Mouse (Mus musculus): ENCODE results near the gene Itgb4.

DNA sequence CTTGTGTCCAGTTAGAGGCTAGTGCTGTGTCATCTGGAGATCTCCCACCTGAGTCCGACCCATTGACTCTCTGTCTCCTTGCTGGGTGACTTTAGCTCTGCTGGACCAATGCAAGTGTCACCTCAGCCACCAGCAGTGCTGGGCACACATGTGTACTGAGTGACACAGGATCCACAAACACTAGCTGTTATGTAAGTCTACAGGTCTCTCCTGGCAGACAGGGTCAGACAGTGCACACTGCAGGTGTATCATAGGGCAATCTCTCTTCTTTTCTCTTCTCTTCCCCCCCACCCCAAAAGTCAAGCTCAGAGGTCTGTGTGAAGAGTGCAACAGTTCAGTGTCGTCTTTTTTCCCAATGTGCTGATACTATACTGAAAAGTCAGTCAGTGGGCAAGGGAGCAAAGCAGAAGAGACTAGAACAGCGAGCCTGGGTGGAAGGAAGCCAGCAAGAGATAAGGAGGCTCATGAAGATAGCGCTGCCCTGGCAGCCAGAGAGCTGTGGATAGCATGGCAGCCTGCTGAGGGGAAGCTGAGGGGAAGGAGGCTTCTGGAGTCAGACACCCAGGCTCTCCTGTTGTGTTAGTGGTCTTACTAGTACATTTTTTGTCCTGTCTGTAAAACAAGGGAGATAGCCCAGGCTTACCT, 82.8 kb downstream of the Itgb4 start:
- TF ChIP-seq USF1 (IDR thresholded peaks at IDR 0.05; ENCODE audit: low read depth) (no peak), MAX (IDR thresholded peaks at IDR 0.05; ENCODE audit: low read depth) (no peak), POLR2A (IDR thresholded peaks at IDR 0.05; ENCODE audit: insufficient read length, low read depth) (no peak), MYOG (IDR thresholded peaks at IDR 0.05; ENCODE audit: control insufficient read depth in 1 of 3, insufficient read depth in 1 of 3, insufficient read length in 2 of 3, low read depth in 2 of 3) (no peak), CEBPB (IDR thresholded peaks at IDR 0.05; ENCODE audit: insufficient read depth, poor library complexity, severe bottlenecking) (no peak), POLR2AphosphoS2 (IDR thresholded peaks at IDR 0.05; ENCODE audit: insufficient read length, low read depth) (no peak), TCF12 (IDR thresholded peaks at IDR 0.05; ENCODE audit: insufficient read depth, poor library complexity, severe bottlenecking) (no peak), E2F4 (IDR thresholded peaks at IDR 0.05; ENCODE audit: insufficient read depth) (no peak), SRF (IDR thresholded peaks at IDR 0.05; ENCODE audit: control insufficient read depth, insufficient read length, low read depth) (no peak), TCF3 (IDR thresholded peaks at IDR 0.05; ENCODE audit: insufficient read length, low read depth) (no peak), MYOD1 (IDR thresholded peaks at IDR 0.05; ENCODE audit: control insufficient read depth in 1 of 3, insufficient read length in 2 of 3, low read depth in 2 of 3) (no peak)

All from myocyte (in vitro differentiated cells).